Mouse (Mus musculus): ENCODE results near the gene Supt20. TPM values are rescaled to one million over a fixed set of nuclear protein-coding genes. Genes with fewer than 3 reads are reported as not detected.

Gene Supt20
- total RNA-seq (2023; ENCODE audit: inconsistent age), result 165 to 189 TPM (median 181 TPM) in 4 replicates

DNA sequence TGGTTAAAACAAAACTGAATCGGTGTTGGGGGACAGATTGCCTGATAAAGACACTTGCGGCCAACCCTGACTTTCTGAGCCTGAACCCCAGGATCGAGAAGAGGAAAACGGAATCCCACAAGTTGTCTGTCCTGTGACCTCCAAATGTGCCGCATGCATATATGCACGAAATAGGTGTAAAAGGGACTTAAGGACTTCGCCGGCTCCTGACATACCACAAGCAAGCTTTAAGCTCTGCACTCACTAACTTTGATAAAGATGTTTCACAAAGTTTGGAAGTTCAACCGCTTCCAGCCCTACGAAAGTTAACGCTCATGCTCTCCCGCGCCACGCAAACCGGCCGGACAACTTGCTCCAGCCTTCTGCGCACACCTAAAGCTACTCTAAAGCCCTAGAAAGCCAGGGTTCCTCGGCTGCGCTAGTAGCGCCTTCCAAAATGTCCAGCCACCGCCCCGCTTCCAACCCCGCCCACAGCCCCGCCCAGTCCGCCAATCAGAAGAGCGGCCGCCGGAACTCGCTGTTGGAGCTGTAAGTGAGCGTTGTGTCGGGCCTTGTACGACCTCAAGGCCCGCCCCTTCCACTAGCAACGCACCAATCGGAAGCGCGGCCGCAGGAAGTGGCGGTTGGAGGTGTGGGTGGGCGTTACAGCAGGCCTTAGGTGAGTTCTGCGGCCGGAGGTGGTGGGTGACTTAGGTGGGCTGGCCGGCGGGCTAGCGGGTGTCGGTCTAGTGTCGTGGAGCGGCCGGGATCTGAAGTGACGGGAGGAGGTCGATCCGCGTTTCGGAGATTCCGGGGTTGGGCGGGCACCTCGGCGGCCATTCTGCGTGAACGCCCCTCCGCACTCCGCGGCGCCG is at the start of gene Supt20:
Gene Supt20 (plus strand): TSS at position 606 of the 854 bp plus-strand sequence.

DNA sequence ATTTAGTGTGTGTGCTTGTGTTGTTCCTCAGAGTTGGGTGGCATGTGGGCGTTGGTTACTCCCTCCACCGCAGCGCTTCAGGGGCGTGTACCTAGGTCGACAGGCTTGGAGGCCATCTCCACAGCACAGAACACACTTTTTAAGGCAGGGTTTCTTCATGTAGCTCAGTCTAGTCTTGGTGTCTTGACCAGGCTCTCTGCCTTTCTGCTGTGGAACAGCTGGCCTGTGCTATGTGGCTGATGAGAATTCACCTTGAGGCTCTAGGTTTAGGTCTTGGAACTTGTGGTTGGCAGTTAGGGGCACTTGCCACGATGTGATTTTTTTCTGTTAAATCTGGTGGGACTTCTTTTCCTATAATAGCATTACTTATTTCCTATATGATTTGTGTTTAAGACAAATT is 21.6 kb downstream of the Supt20 start, which contains the start of gene Gm21958:
Gene Gm21958 (minus strand): TSS at position 101 of the 400 bp plus-strand sequence.

DNA sequence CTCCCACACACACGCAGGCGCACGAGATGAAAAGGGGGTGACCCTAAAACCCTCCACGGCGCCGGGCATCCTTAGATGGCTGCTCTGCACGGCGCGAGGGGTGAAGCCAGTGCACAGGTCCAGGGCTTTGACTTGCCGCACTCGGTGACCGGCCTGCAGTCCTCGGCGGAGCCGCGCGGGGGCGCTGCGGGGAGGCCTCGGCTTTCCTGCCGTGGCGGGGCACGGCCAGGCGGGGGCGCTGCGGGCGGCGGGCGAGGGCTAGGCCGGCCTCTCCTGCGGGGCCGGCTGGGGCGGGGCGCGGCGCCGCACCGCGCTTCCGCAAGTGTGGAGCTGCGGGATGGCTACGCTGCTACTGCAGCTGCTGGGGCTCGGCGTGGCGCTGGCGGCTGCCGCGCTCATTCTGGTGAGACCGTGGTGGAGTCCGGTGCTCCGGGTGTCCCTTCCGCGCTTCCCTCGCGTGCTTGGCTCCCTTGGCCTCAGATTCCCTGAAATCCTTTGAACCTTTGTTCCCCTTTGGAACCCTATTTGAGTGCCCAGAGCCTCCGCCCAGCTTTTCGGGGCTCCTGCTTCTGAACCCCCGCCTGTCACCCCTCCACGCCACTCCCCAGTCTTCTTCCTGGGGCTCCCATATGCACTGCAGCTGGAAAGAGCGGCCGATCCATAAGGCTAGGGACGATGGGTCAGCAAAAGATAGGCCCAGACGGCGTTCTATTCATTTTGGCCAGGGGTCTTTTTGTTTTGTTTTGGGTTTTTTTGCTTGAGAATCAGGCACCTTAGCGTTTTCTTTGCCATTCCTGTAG is 42.8 kb downstream of the Supt20 start, which contains the start of the genes Exosc8 and Alg5:
Gene Exosc8 (minus strand): TSS at position 147 of the 800 bp plus-strand sequence.
Gene Alg5 (plus strand): TSS at position 293 of the 800 bp plus-strand sequence.

GRCm38 (mm10) chr3:54755145-54756041 is 62.8 kb downstream of the Supt20 start, which contains the start of gene Smad9:
Smad9 (plus strand) TSS chr3:54755582.

Other genes with a start within 250 kb of the Supt20 start
- not detected in 4 replicates for gene Gm21958, start 21.5 kb downstream of the Supt20 start, total RNA-seq (2023; ENCODE audit: inconsistent age)
- gene Exosc8, start 42.6 kb downstream of the Supt20 start, total RNA-seq (2023; ENCODE audit: inconsistent age), result 70.7 to 102 TPM (median 82.3 TPM) in 4 replicates
- gene Alg5, start 42.7 kb downstream of the Supt20 start, total RNA-seq (2023; ENCODE audit: inconsistent age), result 15.1 to 22.8 TPM (median 19.3 TPM) in 4 replicates
- gene Smad9, start 62.8 kb downstream of the Supt20 start, total RNA-seq (2023; ENCODE audit: inconsistent age), result not detected in 4 replicates
- 24.0 to 34.0 TPM (median 27.0 TPM) in 4 replicates for gene Rfxap, start 115.0 kb downstream of the Supt20 start, total RNA-seq (2023; ENCODE audit: inconsistent age)
- not detected in 4 replicates for gene Sertm1, start 223.1 kb downstream of the Supt20 start, total RNA-seq (2023; ENCODE audit: inconsistent age)

Data from B cell, adult (primary cell).